Mouse (Mus musculus) midbrain, embryonic 13.5 days (tissue): ENCODE measurements around the gene Rgs16. TPM values are rescaled to one million over a fixed set of nuclear protein-coding genes. Genes with fewer than 3 reads are reported as not detected.
A peak's percentile ranks its signal among the peaks of the same experiment; 100 is the strongest.

Source experiments
- ATAC-seq: fragments of 200-750 bp; cut with Nextera tagmentation; 2 replicates; pipeline ENCODE4 v1.8.0; 2017; ENCODE audit warnings: mild to moderate bottlenecking, moderate TSS enrichment, moderate library complexity
- H3K27ac ChIP-seq: fragments of 300-500 bp; sonication (generic); 2 replicates; pipeline ENCODE4 v1.5.1; 2015; ENCODE audit warnings: inconsistent platforms, mild to moderate bottlenecking, moderate library complexity
- H3K27me3 ChIP-seq: fragments of 300-500 bp; sonication (generic); 2 replicates; pipeline ENCODE4 v1.6.1; 2015; ENCODE audit warnings: mild to moderate bottlenecking, inconsistent platforms
- H3K36me3 ChIP-seq: fragments of 300-500 bp; sonication (generic); 2 replicates; pipeline ENCODE4 v1.6.1; 2015; ENCODE audit warnings: mild to moderate bottlenecking, inconsistent platforms
- H3K4me1 ChIP-seq: fragments of 300-500 bp; sonication (generic); replicated peaks from 2 replicates; pipeline ENCODE4 v1.6.1; 2015; ENCODE audit warnings: inconsistent platforms
- H3K4me2 ChIP-seq: fragments of 300-500 bp; sonication (generic); replicated peaks from 2 replicates; pipeline ENCODE4 v1.6.1; 2015; ENCODE audit warnings: moderate library complexity, mild to moderate bottlenecking, inconsistent platforms
- H3K4me3 ChIP-seq: fragments of 300-500 bp; sonication (generic); replicated peaks from 2 replicates; pipeline ENCODE4 v1.5.1; 2015; ENCODE audit warnings: mild to moderate bottlenecking, inconsistent platforms
- H3K9ac ChIP-seq: fragments of 300-500 bp; sonication (generic); replicated peaks from 2 replicates; pipeline ENCODE4 v1.6.1; 2015; ENCODE audit warnings: mild to moderate bottlenecking, inconsistent platforms
- H3K9me3 ChIP-seq: fragments of 300-500 bp; sonication (generic); 2 replicates; pipeline ENCODE4 v1.6.1; 2016; ENCODE audit warnings: mild to moderate bottlenecking, inconsistent platforms
- WGBS: fragments of 180-500 bp; shearing (Covaris S2); methylation state at CpG from one replicate; pipeline ENCODE4 v1.1.7; 2015; 5-methylcytosine and 5-hydroxymethylcytosine counted together
- polyA plus RNA-seq: library from polyadenylated mRNA; unstranded; fragments of >200 nt; fragmentation: Nextera tagmentation; extraction: Ambion mirVana; gene quantifications from 2 replicates; pipeline ENCODE4 v1.2.1, GENCODE M21; 2015

Rgs16 gene
- polyA plus RNA-seq, 1 experiment from 2014 or later, result 34.6 TPM

GRCm38 (mm10) chr1:153702853-153703410, 37.2 kb upstream of the Rgs16 start:
- Histone ChIP-seq H3K4me2 (0 out of 2 replicates have a peak overlapping the region, but pooled peaks have one; percentile 9), H3K9ac (peak overlapping the region; percentile 25; the same call in 1 of the 2 replicates), H3K9me3 (no peaks in the 10 kb centered on the region), H3K36me3 (no peaks in the 10 kb centered on the region), H3K4me1 (peaks cover 42% of the 10 kb centered on the region), H3K4me3 (no peak overlapping the region), H3K27me3 (no peaks in the 10 kb centered on the region), H3K27ac (peak overlapping the region; percentile 82)
- 26% methylated on average over 8 of the region's 8 CpGs for WGBS
- ATAC-seq, result peak; percentile 40

- Histone ChIP-seq H3K9me3 (no peaks in the 10 kb centered on the region), H3K9ac (0 out of 2 replicates have a peak overlapping the region, but pooled peaks have one; percentile 25), H3K27ac (peak overlapping the region; percentile 82)
Measured at GRCm38 (mm10) chr1:153703445-153703991, 36.6 kb upstream of the Rgs16 start.

GRCm38 (mm10) chr1:153704174-153704573, 36.0 kb upstream of the Rgs16 start:
- ATAC-seq, result peak; percentile 44
- 9% methylated on average over 7 of the region's 7 CpGs for WGBS
- Histone ChIP-seq H3K4me1 (peaks cover 35% of the 10 kb centered on the region), H3K9ac (no peak overlapping the region), H3K36me3 (no peaks in the 10 kb centered on the region), H3K27me3 (no peaks in the 10 kb centered on the region), H3K9me3 (no peaks in the 10 kb centered on the region), H3K27ac (peak overlapping the region; percentile 82), H3K4me2 (peak overlapping the region; percentile 34), H3K4me3 (no peak overlapping the region)

More at GRCm38 (mm10) chr1:153703445-153703991, 36.6 kb upstream of the Rgs16 start:
- Histone ChIP-seq H3K4me2 (peak overlapping the region; percentile 34), H3K4me1 (peaks cover 39% of the 10 kb centered on the region), H3K27me3 (no peaks in the 10 kb centered on the region), H3K4me3 (no peak overlapping the region), H3K36me3 (no peaks in the 10 kb centered on the region)
- ATAC-seq, result peak; percentile 86
- WGBS, result under 1% methylated on average over 11 of the region's 12 CpGs

GRCm38 (mm10) chr1:153704996-153705395, 35.2 kb upstream of the Rgs16 start:
- Histone ChIP-seq H3K9me3 (no peaks in the 10 kb centered on the region), H3K9ac (no peak overlapping the region), H3K27ac (0 out of 2 replicates have a peak overlapping the region, but pooled peaks have one; percentile 21), H3K4me3 (no peak overlapping the region), H3K27me3 (no peaks in the 10 kb centered on the region), H3K36me3 (no peaks in the 10 kb centered on the region), H3K4me2 (no peak overlapping the region), H3K4me1 (peaks cover 42% of the 10 kb centered on the region)
- ATAC-seq, result 0 out of 2 replicates have a peak, but pooled peaks have one; percentile 19
- WGBS, result 11% methylated on average over 3 of the region's 3 CpGs

GRCm38 (mm10) chr1:153708626-153709025, 31.5 kb upstream of the Rgs16 start:
- H3K36me3 ChIP-seq, result no peaks in the 10 kb centered on the region
- 88% methylated on average over 5 of the region's 5 CpGs for WGBS
- H3K27me3 ChIP-seq, result no peaks in the 10 kb centered on the region
- H3K4me1 ChIP-seq, result peaks cover 24% of the 10 kb centered on the region
- no peak overlapping the region for H3K9ac ChIP-seq
- no peak for ATAC-seq
- H3K27ac ChIP-seq, result no peak overlapping the region
- H3K4me3 ChIP-seq, result no peak overlapping the region
- no peak overlapping the region for H3K4me2 ChIP-seq
- H3K9me3 ChIP-seq, result no peaks in the 10 kb centered on the region

GRCm38 (mm10) chr1:153709451-153709850, 30.7 kb upstream of the Rgs16 start:
- peaks cover 16% of the 10 kb centered on the region for H3K4me1 ChIP-seq
- no peak overlapping the region for H3K9ac ChIP-seq

GRCm38 (mm10) chr1:153711544-153712262, 28.4 kb upstream of the Rgs16 start:
- H3K4me2 ChIP-seq, result no peak overlapping the region

More at GRCm38 (mm10) chr1:153709451-153709850, 30.7 kb upstream of the Rgs16 start:
- H3K4me2 ChIP-seq, result no peak overlapping the region
- H3K4me3 ChIP-seq, result no peak overlapping the region
- no peak for ATAC-seq
- 73% methylated on average over 5 of the region's 5 CpGs for whole genome bisulfite sequencing
- H3K36me3 ChIP-seq, result no peaks in the 10 kb centered on the region
- H3K9me3 ChIP-seq, result no peaks in the 10 kb centered on the region
- no peaks in the 10 kb centered on the region for H3K27me3 ChIP-seq
- no peak overlapping the region for H3K27ac ChIP-seq

GRCm38 (mm10) chr1:153712633-153713032, 27.5 kb upstream of the Rgs16 start:
- H3K9ac ChIP-seq, result no peak overlapping the region
- no peaks in the 10 kb centered on the region for H3K27me3 ChIP-seq
- ATAC-seq, result no peak
- WGBS, result 94% methylated on average over 2 of the region's 2 CpGs
- no peak overlapping the region for H3K4me3 ChIP-seq
- peaks cover 8% of the 10 kb centered on the region for H3K4me1 ChIP-seq
- no peaks in the 10 kb centered on the region for H3K9me3 ChIP-seq
- no peak overlapping the region for H3K27ac ChIP-seq
- H3K36me3 ChIP-seq, result no peaks in the 10 kb centered on the region
- no peak overlapping the region for H3K4me2 ChIP-seq

More at GRCm38 (mm10) chr1:153711544-153712262, 28.4 kb upstream of the Rgs16 start:
- H3K27me3 ChIP-seq, result no peaks in the 10 kb centered on the region
- WGBS, result 80% methylated on average over 3 of the region's 3 CpGs
- H3K36me3 ChIP-seq, result no peaks in the 10 kb centered on the region
- H3K9ac ChIP-seq, result no peak overlapping the region
- H3K9me3 ChIP-seq, result no peaks in the 10 kb centered on the region
- no peak overlapping the region for H3K4me3 ChIP-seq
- ATAC-seq, result no peak
- H3K4me1 ChIP-seq, result peaks cover 8% of the 10 kb centered on the region
- no peak overlapping the region for H3K27ac ChIP-seq

- no peak overlapping the region for H3K9ac ChIP-seq
- H3K4me3 ChIP-seq, result no peak overlapping the region
- WGBS, result 96% methylated on average over 1 of the region's 1 CpGs
- no peak overlapping the region for H3K27ac ChIP-seq
- H3K4me2 ChIP-seq, result no peak overlapping the region
- no peaks in the 10 kb centered on the region for H3K4me1 ChIP-seq
- H3K9me3 ChIP-seq, result no peaks in the 10 kb centered on the region
- no peak for ATAC-seq
- H3K27me3 ChIP-seq, result no peaks in the 10 kb centered on the region
- H3K36me3 ChIP-seq, result no peaks in the 10 kb centered on the region
Measured at GRCm38 (mm10) chr1:153717990-153718389, 22.2 kb upstream of the Rgs16 start.

- no peak overlapping the region for H3K4me3 ChIP-seq
- H3K36me3 ChIP-seq, result no peaks in the 10 kb centered on the region
- no peaks in the 10 kb centered on the region for H3K27me3 ChIP-seq
- H3K27ac ChIP-seq, result no peak overlapping the region
- no peaks in the 10 kb centered on the region for H3K9me3 ChIP-seq
- WGBS, result 91% methylated on average over 7 of the region's 7 CpGs
- no peak overlapping the region for H3K9ac ChIP-seq
- no peaks in the 10 kb centered on the region for H3K4me1 ChIP-seq
- no peak for ATAC-seq
- H3K4me2 ChIP-seq, result no peak overlapping the region
Measured at GRCm38 (mm10) chr1:153720935-153721334, 19.2 kb upstream of the Rgs16 start.

GRCm38 (mm10) chr1:153721565-153722310, 18.4 kb upstream of the Rgs16 start:
- no peak for ATAC-seq
- Histone ChIP-seq H3K4me1 (no peaks in the 10 kb centered on the region), H3K4me2 (no peak overlapping the region), H3K9me3 (no peaks in the 10 kb centered on the region), H3K36me3 (no peaks in the 10 kb centered on the region), H3K4me3 (no peak overlapping the region), H3K27me3 (no peaks in the 10 kb centered on the region), H3K9ac (no peak overlapping the region), H3K27ac (no peak overlapping the region)
- 91% methylated on average over 9 of the region's 9 CpGs for WGBS

GRCm38 (mm10) chr1:153723426-153723825, 16.7 kb upstream of the Rgs16 start:
- Histone ChIP-seq H3K27ac (no peak overlapping the region), H3K36me3 (no peaks in the 10 kb centered on the region), H3K9me3 (no peaks in the 10 kb centered on the region), H3K27me3 (no peaks in the 10 kb centered on the region), H3K4me3 (no peak overlapping the region), H3K4me1 (no peaks in the 10 kb centered on the region), H3K9ac (no peak overlapping the region), H3K4me2 (no peak overlapping the region)
- no peak for ATAC-seq
- WGBS, result 85% methylated on average over 9 of the region's 9 CpGs
